Mouse (Mus musculus): ENCODE results near the gene Rpp25l. TPM values are rescaled to one million over a fixed set of nuclear protein-coding genes. Genes with fewer than 3 reads are reported as not detected.
"Not testable (repeated sequence)": the region's sequence is repeated elsewhere in the genome, so short reads cannot be mapped to it uniquely, and the experiment has no call there.

Gene Rpp25l
- polyA plus RNA-seq, 1 experiment from 2014 or later = 71.9 TPM

DNA sequence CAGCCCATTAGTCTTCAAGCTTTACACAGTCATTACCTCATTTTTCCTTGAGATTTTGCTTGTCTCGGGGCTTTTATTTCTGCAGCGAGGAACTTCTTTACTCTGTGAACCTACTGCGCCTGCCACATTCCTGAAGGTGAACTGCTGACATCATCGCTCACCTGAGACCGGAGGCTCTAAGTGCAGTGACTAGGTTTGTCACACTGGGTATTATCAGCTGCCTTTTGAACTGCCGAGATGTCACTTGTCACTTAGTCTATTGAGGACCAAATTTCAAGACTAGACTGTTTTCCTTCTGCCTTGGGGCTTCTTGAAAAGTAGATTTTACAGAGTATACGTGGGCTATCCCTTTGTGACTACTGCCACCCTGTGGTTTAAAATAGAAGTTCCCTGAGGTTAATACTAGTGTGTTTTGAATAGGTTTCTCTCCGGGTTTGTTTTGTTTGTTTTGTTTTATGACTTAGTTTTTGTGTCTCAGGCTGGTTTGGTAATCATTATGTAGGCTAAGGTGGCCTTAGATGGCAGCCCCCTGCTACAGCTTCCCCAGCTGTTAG, 5.1 kb downstream of the Rpp25l start:
- Histone ChIP-seq H3K27me3 (replicated peaks; ENCODE audit: control insufficient read depth, insufficient read depth, low read length) (peaks cover 3% of the 10 kb centered on the region; the same call in 1 of the 2 replicates), H3K4me2 (ENCODE audit: low read length) (no peak overlapping the region), H3K36me3 (ENCODE audit: control insufficient read depth, insufficient read depth, low read length) (peaks cover 9% of the 10 kb centered on the region), H3K9me3 (ENCODE audit: control insufficient read depth, low read length) (no peaks in the 10 kb centered on the region), H3K27ac (ENCODE audit: low read depth) (no peak overlapping the region), H3K4me3 (ENCODE audit: low read depth, low read length) (no peak overlapping the region), H3K9ac (ENCODE audit: low read length) (no peak overlapping the region), H3K4me1 (replicated peaks; ENCODE audit: control insufficient read depth, insufficient read depth, low read length) (peaks cover 17% of the 10 kb centered on the region)
- ATAC-seq (replicated peaks; ENCODE audit: low FRiP score, low TSS enrichment, low read depth) (peak; percentile 10; the same call in 1 of the 2 replicates), DNase-seq (ENCODE audit: low spot score) (peak; percentile 64)
- WGBS = 36% methylated on average over 8 of the region's 8 CpGs

DNA sequence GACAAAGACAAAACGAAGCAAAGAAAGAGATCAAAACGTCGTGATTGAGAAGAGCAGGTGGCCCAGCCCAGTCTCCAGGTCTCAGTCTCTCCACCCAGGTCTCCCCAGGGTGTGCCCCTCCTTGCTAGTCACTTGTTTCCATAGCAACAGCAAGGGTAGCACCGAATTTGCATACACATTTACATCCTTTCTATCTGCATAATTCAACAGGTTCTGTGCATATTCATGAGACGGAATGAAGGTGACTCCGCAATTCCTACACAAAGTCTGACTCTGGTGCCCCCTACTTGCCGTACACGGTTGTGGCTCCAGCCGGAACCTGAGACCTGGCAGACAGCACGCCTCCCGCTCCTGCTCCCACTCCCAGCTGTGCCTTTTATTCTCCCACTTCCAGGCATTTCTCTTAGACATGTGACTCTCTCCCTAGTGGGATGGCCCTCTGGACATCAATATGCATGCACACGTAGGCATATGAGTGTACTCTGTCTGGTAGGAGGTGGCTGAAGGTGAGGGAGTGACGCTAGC, 6.3 kb downstream of the Rpp25l start:
- DNase-seq (ENCODE audit: low spot score) (peak; percentile 81), ATAC-seq (replicated peaks; ENCODE audit: low FRiP score, low TSS enrichment, low read depth) (peak; percentile 75)
- peaks cover 8% of the 10 kb centered on the region for H3K36me3 ChIP-seq (ENCODE audit: control insufficient read depth, insufficient read depth, low read length)
- 0 out of 2 replicates have a peak overlapping the region, but pooled peaks have one; percentile 2 for H3K4me2 ChIP-seq (ENCODE audit: low read length)
- no peak overlapping the region for H3K27ac ChIP-seq (ENCODE audit: low read depth)
- H3K4me3 ChIP-seq (ENCODE audit: low read depth, low read length) = no peak overlapping the region
- 3% methylated on average over 13 of the region's 13 CpGs for WGBS
- H3K27me3 ChIP-seq (replicated peaks; ENCODE audit: control insufficient read depth, insufficient read depth, low read length) = peaks cover 3% of the 10 kb centered on the region; the same call in 1 of the 2 replicates
- peaks cover 10% of the 10 kb centered on the region for H3K4me1 ChIP-seq (replicated peaks; ENCODE audit: control insufficient read depth, insufficient read depth, low read length)
- H3K9ac ChIP-seq (ENCODE audit: low read length) = no peak overlapping the region
- no peaks in the 10 kb centered on the region for H3K9me3 ChIP-seq (ENCODE audit: control insufficient read depth, low read length)

DNA sequence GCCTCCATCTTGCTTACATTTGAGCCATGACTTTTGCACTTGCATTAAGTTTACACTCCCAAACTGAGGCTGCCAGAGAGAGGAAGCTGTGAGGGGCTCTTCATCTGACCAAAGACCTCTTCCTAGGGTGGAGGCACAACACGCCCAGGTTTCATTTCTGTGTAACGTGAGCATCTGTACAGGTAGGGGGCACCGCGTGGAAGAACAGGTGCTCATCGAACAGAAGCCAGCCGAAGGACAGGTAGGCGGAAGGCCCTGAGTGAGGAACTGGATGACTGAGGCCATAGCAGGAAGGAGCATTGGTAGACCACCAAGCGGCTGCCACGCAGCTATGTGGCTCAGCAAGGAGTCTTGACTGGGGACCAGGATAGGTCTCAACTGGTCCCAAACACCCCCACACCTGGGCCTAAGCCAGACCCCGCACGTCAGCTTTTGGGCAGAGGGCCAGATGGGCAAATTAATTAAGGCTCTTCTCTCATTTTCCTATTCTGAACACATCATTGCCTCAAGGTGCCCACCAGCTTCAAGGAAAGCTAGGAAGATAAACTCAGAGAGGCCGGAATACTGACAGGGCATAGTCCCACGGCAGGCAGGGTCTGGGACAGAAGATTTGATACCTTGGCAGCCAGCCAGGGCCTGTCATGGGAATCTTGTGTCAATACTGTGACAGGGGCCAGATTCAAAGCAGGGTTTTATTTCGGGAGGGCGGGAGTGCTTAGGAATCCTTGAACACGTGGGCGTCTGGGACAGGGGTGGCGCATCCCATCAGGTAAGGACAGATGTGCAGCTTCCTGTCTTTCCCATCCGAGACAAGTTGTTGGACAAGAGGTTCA, 7.2 kb downstream of the Rpp25l start:
- DNase-seq (ENCODE audit: low spot score) (no peak), ATAC-seq (replicated peaks; ENCODE audit: low FRiP score, low TSS enrichment, low read depth) (no peak)
- H3K36me3 ChIP-seq (ENCODE audit: control insufficient read depth, insufficient read depth, low read length) = no peaks in the 10 kb centered on the region
- H3K4me2 ChIP-seq (ENCODE audit: low read length) = no peak overlapping the region
- peaks cover 3% of the 10 kb centered on the region; the same call in 1 of the 2 replicates for H3K27me3 ChIP-seq (replicated peaks; ENCODE audit: control insufficient read depth, insufficient read depth, low read length)
- WGBS = 69% methylated on average over 19 of the region's 19 CpGs
- H3K9me3 ChIP-seq (ENCODE audit: control insufficient read depth, low read length) = no peaks in the 10 kb centered on the region
- H3K27ac ChIP-seq (ENCODE audit: low read depth) = no peak overlapping the region
- no peak overlapping the region for H3K9ac ChIP-seq (ENCODE audit: low read length)
- H3K4me3 ChIP-seq (ENCODE audit: low read depth, low read length) = no peak overlapping the region
- peaks cover 3% of the 10 kb centered on the region; the same call in 1 of the 2 replicates for H3K4me1 ChIP-seq (replicated peaks; ENCODE audit: control insufficient read depth, insufficient read depth, low read length)

DNA sequence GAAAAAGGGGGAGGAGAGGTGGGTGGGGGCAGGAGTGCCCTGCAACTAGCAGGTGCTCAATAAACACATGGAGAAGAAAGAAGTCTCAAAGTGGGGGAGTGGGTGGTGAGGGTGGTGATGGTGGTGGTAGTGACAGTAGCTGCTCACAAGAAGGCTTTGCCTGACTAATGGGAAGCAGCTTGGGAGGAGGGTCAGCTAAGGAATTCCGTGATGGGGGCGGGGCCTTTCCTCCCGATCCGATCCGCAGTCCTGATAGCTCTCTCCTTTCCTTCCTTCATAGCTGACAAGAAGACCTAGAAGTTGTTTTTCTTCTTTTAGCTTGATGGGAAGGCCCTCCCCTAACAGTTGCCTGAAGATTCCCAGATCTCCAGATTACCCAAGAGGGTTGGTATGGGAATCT, 8.7 kb downstream of the Rpp25l start:
- DNase-seq (ENCODE audit: low spot score) = no peak
- H3K27ac ChIP-seq (ENCODE audit: low read depth) = no peak overlapping the region
- H3K4me3 ChIP-seq (ENCODE audit: low read depth, low read length) = no peak overlapping the region
- no peaks in the 10 kb centered on the region for H3K9me3 ChIP-seq (ENCODE audit: control insufficient read depth, low read length)
- WGBS = 15% methylated on average over 5 of the region's 5 CpGs
- peaks cover 3% of the 10 kb centered on the region; the same call in 1 of the 2 replicates for H3K4me1 ChIP-seq (replicated peaks; ENCODE audit: control insufficient read depth, insufficient read depth, low read length)
- H3K9ac ChIP-seq (ENCODE audit: low read length) = no peak overlapping the region
- H3K27me3 ChIP-seq (replicated peaks; ENCODE audit: control insufficient read depth, insufficient read depth, low read length) = peaks cover 3% of the 10 kb centered on the region; the same call in 1 of the 2 replicates
- ATAC-seq (replicated peaks; ENCODE audit: low FRiP score, low TSS enrichment, low read depth) = no peak
- no peaks in the 10 kb centered on the region for H3K36me3 ChIP-seq (ENCODE audit: control insufficient read depth, insufficient read depth, low read length)
- H3K4me2 ChIP-seq (ENCODE audit: low read length) = no peak overlapping the region

DNA sequence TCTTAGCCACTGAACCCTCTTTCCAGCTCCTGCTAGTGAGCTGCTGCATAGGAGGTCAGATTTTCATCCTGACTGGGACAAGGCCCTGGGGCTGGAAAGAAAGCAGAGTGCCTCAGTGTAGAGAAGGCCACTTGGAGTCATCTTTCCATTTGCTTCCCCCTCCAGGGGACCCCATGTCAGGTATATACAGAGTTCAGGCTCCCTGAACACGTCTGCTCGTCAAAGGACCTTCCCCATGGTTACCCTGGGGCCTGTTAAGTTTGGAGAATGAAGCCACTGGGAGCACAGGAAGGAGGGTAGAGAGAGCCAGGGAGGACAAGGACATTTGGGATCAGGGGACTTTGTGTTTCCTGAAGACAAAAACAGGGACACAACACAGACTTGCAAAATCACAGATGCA, 11.1 kb downstream of the Rpp25l start:
- 58% methylated on average over 2 of the region's 2 CpGs for WGBS
- not testable (repeated sequence) for H3K4me2 ChIP-seq (ENCODE audit: low read length); H3K27ac ChIP-seq (ENCODE audit: low read depth); H3K27me3 ChIP-seq (replicated peaks; ENCODE audit: control insufficient read depth, insufficient read depth, low read length); H3K36me3 ChIP-seq (ENCODE audit: control insufficient read depth, insufficient read depth, low read length); H3K9ac ChIP-seq (ENCODE audit: low read length); H3K9me3 ChIP-seq (ENCODE audit: control insufficient read depth, low read length); ATAC-seq (replicated peaks; ENCODE audit: low FRiP score, low TSS enrichment, low read depth); DNase-seq (ENCODE audit: low spot score); H3K4me3 ChIP-seq (ENCODE audit: low read depth, low read length); H3K4me1 ChIP-seq (replicated peaks; ENCODE audit: control insufficient read depth, insufficient read depth, low read length)

DNA sequence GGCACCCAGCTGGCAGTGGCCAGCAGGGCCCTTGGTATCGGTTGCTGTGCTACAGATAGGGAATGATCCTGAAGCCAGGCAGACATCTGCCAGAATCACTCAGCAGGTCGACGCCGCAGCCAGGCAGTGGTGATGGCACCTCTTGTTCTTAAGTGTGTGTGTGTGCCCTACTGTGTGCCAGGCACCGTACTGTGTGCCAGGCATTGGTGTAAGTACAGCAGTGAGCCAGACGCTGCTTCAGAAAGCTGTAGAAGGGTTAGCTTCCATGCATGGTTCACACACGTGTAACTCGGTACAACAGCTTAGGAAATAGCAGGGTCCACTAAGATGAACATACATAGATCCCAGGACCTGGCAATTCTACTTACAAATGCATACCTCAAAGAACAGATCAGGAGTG, 13.1 kb downstream of the Rpp25l start:
- not testable (repeated sequence) for H3K4me3 ChIP-seq (ENCODE audit: low read depth, low read length); DNase-seq (ENCODE audit: low spot score); H3K27ac ChIP-seq (ENCODE audit: low read depth); H3K36me3 ChIP-seq (ENCODE audit: control insufficient read depth, insufficient read depth, low read length); H3K27me3 ChIP-seq (replicated peaks; ENCODE audit: control insufficient read depth, insufficient read depth, low read length); H3K4me2 ChIP-seq (ENCODE audit: low read length); H3K4me1 ChIP-seq (replicated peaks; ENCODE audit: control insufficient read depth, insufficient read depth, low read length); H3K9ac ChIP-seq (ENCODE audit: low read length); H3K9me3 ChIP-seq (ENCODE audit: control insufficient read depth, low read length); ATAC-seq (replicated peaks; ENCODE audit: low FRiP score, low TSS enrichment, low read depth)
- WGBS = 84% methylated on average over 2 of the region's 8 CpGs

DNA sequence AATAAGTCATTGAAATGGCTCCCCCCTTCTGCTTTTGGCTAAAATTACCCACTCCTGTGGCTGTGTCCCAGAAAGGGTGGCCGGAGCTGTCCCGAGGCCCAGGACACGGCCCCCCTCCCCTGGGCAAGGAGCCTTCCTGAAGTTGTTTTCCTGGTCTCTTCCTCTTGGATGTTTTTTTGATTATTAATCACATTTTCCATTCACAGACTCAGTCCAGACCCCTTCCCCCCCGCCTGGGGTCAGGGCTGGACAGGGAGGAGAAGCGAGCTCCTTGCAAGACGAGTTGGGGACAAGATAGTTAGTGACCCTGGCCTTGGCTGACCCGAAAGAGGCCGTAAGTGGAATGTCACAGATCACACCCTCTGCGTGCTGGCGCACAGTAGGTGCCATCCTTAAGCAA, 13.6 kb downstream of the Rpp25l start, which contains the start of gene Il11ra1:
Gene Il11ra1, plus strand, starts transcription at position 207 of the 400 bp plus-strand sequence.
- H3K27ac ChIP-seq (ENCODE audit: low read depth); H3K9ac ChIP-seq (ENCODE audit: low read length); H3K9me3 ChIP-seq (ENCODE audit: control insufficient read depth, low read length); H3K4me3 ChIP-seq (ENCODE audit: low read depth, low read length); H3K36me3 ChIP-seq (ENCODE audit: control insufficient read depth, insufficient read depth, low read length); DNase-seq (ENCODE audit: low spot score); H3K4me1 ChIP-seq (replicated peaks; ENCODE audit: control insufficient read depth, insufficient read depth, low read length); ATAC-seq (replicated peaks; ENCODE audit: low FRiP score, low TSS enrichment, low read depth); H3K4me2 ChIP-seq (ENCODE audit: low read length); H3K27me3 ChIP-seq (replicated peaks; ENCODE audit: control insufficient read depth, insufficient read depth, low read length): not testable (repeated sequence)
- WGBS = 77% methylated on average over 8 of the region's 10 CpGs

DNA sequence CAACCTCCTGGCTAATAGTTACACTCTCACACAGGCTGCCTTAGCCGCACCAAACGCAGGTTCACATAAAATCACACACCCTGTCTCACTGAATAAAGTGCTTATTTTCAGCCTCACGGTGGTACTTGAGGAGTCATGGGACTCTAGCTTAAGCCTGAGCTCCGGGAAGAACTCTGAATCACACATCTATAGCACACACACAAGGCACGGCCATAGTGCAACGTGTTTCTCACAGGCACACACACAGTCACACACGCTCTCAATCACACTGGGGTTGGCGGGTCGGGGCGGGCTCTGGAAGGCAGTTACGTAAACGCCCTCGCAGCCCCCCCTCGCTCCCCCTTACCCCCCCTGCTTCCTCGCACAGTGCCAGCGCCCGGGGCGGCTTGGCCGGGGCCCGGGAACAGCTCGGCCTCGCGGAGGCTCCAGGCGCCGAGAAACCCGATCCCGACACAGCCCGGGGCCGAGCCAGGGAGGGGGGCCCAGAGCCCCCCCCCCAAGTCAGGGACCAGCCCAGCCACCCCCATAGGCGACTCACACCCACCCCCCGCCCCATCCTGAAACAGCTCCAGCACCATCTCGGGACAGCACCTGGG, 14.8 kb downstream of the Rpp25l start:
- H3K4me2 ChIP-seq (ENCODE audit: low read length); H3K4me1 ChIP-seq (replicated peaks; ENCODE audit: control insufficient read depth, insufficient read depth, low read length); H3K9ac ChIP-seq (ENCODE audit: low read length); ATAC-seq (replicated peaks; ENCODE audit: low FRiP score, low TSS enrichment, low read depth); H3K4me3 ChIP-seq (ENCODE audit: low read depth, low read length); H3K9me3 ChIP-seq (ENCODE audit: control insufficient read depth, low read length); H3K27me3 ChIP-seq (replicated peaks; ENCODE audit: control insufficient read depth, insufficient read depth, low read length); H3K36me3 ChIP-seq (ENCODE audit: control insufficient read depth, insufficient read depth, low read length); H3K27ac ChIP-seq (ENCODE audit: low read depth); DNase-seq (ENCODE audit: low spot score): not testable (repeated sequence)
- 10% methylated on average over 17 of the region's 32 CpGs for WGBS

All from intestine, embryonic 14.5 days (tissue).